Mouse (Mus musculus): ENCODE results near the gene Adap1. TPM values are rescaled to one million over a fixed set of nuclear protein-coding genes. Genes with fewer than 3 reads are reported as not detected.
"Not testable (repeated sequence)": the region's sequence is repeated elsewhere in the genome, so short reads cannot be mapped to it uniquely, and the experiment has no call there.

The Adap1 gene
- polyA plus RNA-seq, 1 experiment = 29.5 TPM

GRCm38 (mm10) chr5:139338403-139338802, 13.0 kb upstream of the Adap1 start:
- WGBS = 38% methylated on average over 3 of the region's 3 CpGs

GRCm38 (mm10) chr5:139337826-139338370, 12.5 kb upstream of the Adap1 start:
- Histone ChIP-seq H3K36me3 (ENCODE audit: control insufficient read depth, insufficient read depth, low read length) (no peaks in the 10 kb centered on the region; the same call in 1 of the 2 replicates), H3K4me3 (ENCODE audit: insufficient read depth, low read depth, low read length) (no peak overlapping the region), H3K4me1 (ENCODE audit: control insufficient read depth, insufficient read depth, low read length) (peaks cover 9% of the 10 kb centered on the region), H3K27me3 (replicated peaks; ENCODE audit: control insufficient read depth, insufficient read depth, low read length) (no peaks in the 10 kb centered on the region), H3K27ac (ENCODE audit: insufficient read depth, low read depth, low read length) (no peak overlapping the region)
- no peak for DNase-seq
- WGBS = 39% methylated on average over 13 of the region's 13 CpGs
- TF ChIP-seq CTCF (conservative IDR thresholded peaks at IDR 0.05; ENCODE audit: insufficient read depth, insufficient read length, low read depth, low read length) = no peak
- TF ChIP-seq POLR2A (IDR thresholded peaks at IDR 0.05; ENCODE audit: low read depth, low read length) = no peak

More at GRCm38 (mm10) chr5:139338403-139338802, 13.0 kb upstream of the Adap1 start:
- no peak overlapping the region for H3K27ac ChIP-seq (ENCODE audit: insufficient read depth, low read depth, low read length)
- H3K27me3 ChIP-seq (replicated peaks; ENCODE audit: control insufficient read depth, insufficient read depth, low read length) = no peaks in the 10 kb centered on the region
- no peaks in the 10 kb centered on the region; the same call in 1 of the 2 replicates for H3K36me3 ChIP-seq (ENCODE audit: control insufficient read depth, insufficient read depth, low read length)
- peak; percentile 77 for DNase-seq
- TF ChIP-seq POLR2A (IDR thresholded peaks at IDR 0.05; ENCODE audit: low read depth, low read length) (no peak), CTCF (conservative IDR thresholded peaks at IDR 0.05; ENCODE audit: insufficient read depth, insufficient read length, low read depth, low read length) (no peak)
- peaks cover 9% of the 10 kb centered on the region for H3K4me1 ChIP-seq (ENCODE audit: control insufficient read depth, insufficient read depth, low read length)
- H3K4me3 ChIP-seq (ENCODE audit: insufficient read depth, low read depth, low read length) = no peak overlapping the region

- H3K27me3 ChIP-seq (replicated peaks; ENCODE audit: control insufficient read depth, insufficient read depth, low read length) = no peaks in the 10 kb centered on the region
- TF ChIP-seq POLR2A (IDR thresholded peaks at IDR 0.05; ENCODE audit: low read depth, low read length) = no peak
- TF ChIP-seq CTCF (conservative IDR thresholded peaks at IDR 0.05; ENCODE audit: insufficient read depth, insufficient read length, low read depth, low read length) = no peak
- no peak overlapping the region for H3K27ac ChIP-seq (ENCODE audit: insufficient read depth, low read depth, low read length)
- no peaks in the 10 kb centered on the region for H3K36me3 ChIP-seq (ENCODE audit: control insufficient read depth, insufficient read depth, low read length)
- no peak for DNase-seq
- peaks cover 13% of the 10 kb centered on the region for H3K4me1 ChIP-seq (ENCODE audit: control insufficient read depth, insufficient read depth, low read length)
- 90% methylated on average over 4 of the region's 4 CpGs for WGBS
- no peak overlapping the region for H3K4me3 ChIP-seq (ENCODE audit: insufficient read depth, low read depth, low read length)
Observed at GRCm38 (mm10) chr5:139335634-139336033, 10.2 kb upstream of the Adap1 start.

GRCm38 (mm10) chr5:139334394-139334793, 9.0 kb upstream of the Adap1 start:
- H3K36me3 ChIP-seq (ENCODE audit: control insufficient read depth, insufficient read depth, low read length); H3K27me3 ChIP-seq (replicated peaks; ENCODE audit: control insufficient read depth, insufficient read depth, low read length); H3K4me3 ChIP-seq (ENCODE audit: insufficient read depth, low read depth, low read length); DNase-seq; H3K27ac ChIP-seq (ENCODE audit: insufficient read depth, low read depth, low read length): not testable (repeated sequence)
- WGBS = 84% methylated on average over 10 of the region's 10 CpGs
- peaks cover 13% of the 10 kb centered on the region for H3K4me1 ChIP-seq (ENCODE audit: control insufficient read depth, insufficient read depth, low read length)

- H3K36me3 ChIP-seq (ENCODE audit: control insufficient read depth, insufficient read depth, low read length) = no peaks in the 10 kb centered on the region
- peak overlapping the region; percentile 65 for H3K27ac ChIP-seq (ENCODE audit: insufficient read depth, low read depth, low read length)
- no peaks in the 10 kb centered on the region for H3K27me3 ChIP-seq (replicated peaks; ENCODE audit: control insufficient read depth, insufficient read depth, low read length)
- WGBS = 43% methylated on average over 16 of the region's 16 CpGs
- H3K4me3 ChIP-seq (ENCODE audit: insufficient read depth, low read depth, low read length) = no peak overlapping the region
- H3K4me1 ChIP-seq (ENCODE audit: control insufficient read depth, insufficient read depth, low read length) = peaks cover 7% of the 10 kb centered on the region
- DNase-seq = peak; percentile 70
- TF ChIP-seq CTCF (conservative IDR thresholded peaks at IDR 0.05; ENCODE audit: insufficient read depth, insufficient read length, low read depth, low read length) = peak; percentile 23; the same call in 1 of the 2 replicates
- no peak for TF ChIP-seq POLR2A (IDR thresholded peaks at IDR 0.05; ENCODE audit: low read depth, low read length)
Observed at GRCm38 (mm10) chr5:139333301-139334013, 8.0 kb upstream of the Adap1 start.

GRCm38 (mm10) chr5:139332590-139333272, 7.3 kb upstream of the Adap1 start:
- WGBS = 69% methylated on average over 8 of the region's 8 CpGs
- Histone ChIP-seq H3K4me1 (ENCODE audit: control insufficient read depth, insufficient read depth, low read length) (peaks cover 4% of the 10 kb centered on the region; the same call in 1 of the 2 replicates), H3K27ac (ENCODE audit: insufficient read depth, low read depth, low read length) (peak overlapping the region; percentile 65), H3K27me3 (replicated peaks; ENCODE audit: control insufficient read depth, insufficient read depth, low read length) (no peaks in the 10 kb centered on the region), H3K4me3 (ENCODE audit: insufficient read depth, low read depth, low read length) (no peak overlapping the region), H3K36me3 (ENCODE audit: control insufficient read depth, insufficient read depth, low read length) (no peaks in the 10 kb centered on the region)
- no peak for DNase-seq
- TF ChIP-seq POLR2A (IDR thresholded peaks at IDR 0.05; ENCODE audit: low read depth, low read length) (no peak), CTCF (conservative IDR thresholded peaks at IDR 0.05; ENCODE audit: insufficient read depth, insufficient read length, low read depth, low read length) (no peak)

- Histone ChIP-seq H3K4me1 (ENCODE audit: control insufficient read depth, insufficient read depth, low read length) (peaks cover 4% of the 10 kb centered on the region; the same call in 1 of the 2 replicates), H3K4me3 (ENCODE audit: insufficient read depth, low read depth, low read length) (no peak overlapping the region), H3K27me3 (replicated peaks; ENCODE audit: control insufficient read depth, insufficient read depth, low read length) (no peaks in the 10 kb centered on the region), H3K36me3 (ENCODE audit: control insufficient read depth, insufficient read depth, low read length) (no peaks in the 10 kb centered on the region), H3K27ac (ENCODE audit: insufficient read depth, low read depth, low read length) (no peak overlapping the region)
- 16% methylated on average over 8 of the region's 8 CpGs for WGBS
- DNase-seq = peak; percentile 91
- TF ChIP-seq CTCF (conservative IDR thresholded peaks at IDR 0.05; ENCODE audit: insufficient read depth, insufficient read length, low read depth, low read length) (peak; percentile 95), POLR2A (IDR thresholded peaks at IDR 0.05; ENCODE audit: low read depth, low read length) (no peak)
Observed at GRCm38 (mm10) chr5:139331742-139332141, 6.3 kb upstream of the Adap1 start.
